Comparison of ENCODE assay signal across 19 mouse cellular contexts in genomic region chr1:71304588-71304987, GRCm38 (mm10).
DNase-seq lines count a peak whose midpoint lies in the region; ATAC-seq and TF ChIP-seq lines count a peak whose summit lies in the region.
"Had no signal": no experiment of that assay in that cellular context is flagged by ENCODE, and none has a peak within 500 bp of the region (broad histone marks: within the 10 kb centered on the region; RNA-seq: fewer than 3 reads in every experiment).

No protein-coding gene starts in this region.

- TF ChIP-seq CTCF in midbrain, postnatal 0 days (IDR thresholded peaks at IDR 0.05), result no peak

- no peak overlapping the region for H3K9ac ChIP-seq in limb, embryonic 12.5 days (replicated peaks)
- H3K9ac ChIP-seq in midbrain, embryonic 11.5 days (ENCODE audit: low read length), result no peak overlapping the region
- H3K9ac ChIP-seq in midbrain, postnatal 0 days (replicated peaks; ENCODE audit: low read length, poor library complexity, severe bottlenecking), result no peak overlapping the region

- H3K36me3 ChIP-seq in limb, embryonic 12.5 days, result no peaks in the 10 kb centered on the region
- H3K36me3 ChIP-seq in limb, embryonic 10.5 days, result no peaks in the 10 kb centered on the region
- H3K36me3 ChIP-seq in midbrain, embryonic 11.5 days (ENCODE audit: control insufficient read depth, insufficient read depth, low read length), result no peaks in the 10 kb centered on the region
- no peaks in the 10 kb centered on the region for H3K36me3 ChIP-seq in midbrain, postnatal 0 days (ENCODE audit: insufficient read depth, low read length)
- H3K36me3 ChIP-seq: G1E had no signal

- no peaks in the 10 kb centered on the region for H3K9me3 ChIP-seq in limb, embryonic 12.5 days
- H3K9me3 ChIP-seq in limb, embryonic 10.5 days (replicated peaks), result no peaks in the 10 kb centered on the region
- no peaks in the 10 kb centered on the region for H3K9me3 ChIP-seq in midbrain, embryonic 11.5 days (ENCODE audit: control insufficient read depth, low read length)
- H3K9me3 ChIP-seq in midbrain, postnatal 0 days (ENCODE audit: low read length), result no peaks in the 10 kb centered on the region
- H3K9me3 ChIP-seq: G1E had no signal

- no peaks in the 10 kb centered on the region for H3K27me3 ChIP-seq in limb, embryonic 12.5 days
- H3K27me3 ChIP-seq in limb, embryonic 10.5 days (ENCODE audit: low read depth, poor library complexity, severe bottlenecking), result no peaks in the 10 kb centered on the region
- H3K27me3 ChIP-seq in midbrain, embryonic 11.5 days (ENCODE audit: control insufficient read depth, insufficient read depth, low read length), result no peaks in the 10 kb centered on the region
- H3K27me3 ChIP-seq in midbrain, postnatal 0 days (ENCODE audit: insufficient read depth, low read length), result no peaks in the 10 kb centered on the region
- H3K27me3 ChIP-seq: CH12.LX had no signal

- H3K4me1 ChIP-seq in limb, embryonic 12.5 days (replicated peaks), result peaks cover 9% of the 10 kb centered on the region
- H3K4me1 ChIP-seq in limb, embryonic 10.5 days, result peaks cover 17% of the 10 kb centered on the region; the same call in 1 of the 2 replicates
- no peaks in the 10 kb centered on the region; the same call in 1 of the 2 replicates for H3K4me1 ChIP-seq in midbrain, embryonic 11.5 days (ENCODE audit: control insufficient read depth, insufficient read depth, low read length)
- peaks cover 3% of the 10 kb centered on the region; the same call in 1 of the 2 replicates for H3K4me1 ChIP-seq in midbrain, postnatal 0 days (ENCODE audit: insufficient read depth, low read length)

- no peak overlapping the region for H3K27ac ChIP-seq in limb, embryonic 12.5 days
- no peak overlapping the region for H3K27ac ChIP-seq in limb, embryonic 10.5 days
- H3K27ac ChIP-seq in midbrain, embryonic 11.5 days (ENCODE audit: low read depth, low read length), result no peak overlapping the region
- no peak overlapping the region for H3K27ac ChIP-seq in midbrain, postnatal 0 days (ENCODE audit: low read depth, low read length)

- peak; percentile 52; the same call in 1 of the 2 replicates for ATAC-seq in limb, embryonic 12.5 days (ENCODE audit: insufficient number of reproducible peaks, insufficient read depth, low FRiP score, low TSS enrichment, low read depth)
- no peak for ATAC-seq in midbrain, embryonic 11.5 days (ENCODE audit: low FRiP score)
- no peak for ATAC-seq in midbrain, postnatal 0 days (ENCODE audit: low FRiP score)
- ATAC-seq: activated CD4-positive, CD25-positive, alpha-beta regulatory T cell, adult 4 months; CD4-positive, CD25-positive, alpha-beta regulatory T cell, adult 4 months; Patski had no signal

- no peak for DNase-seq in limb, embryonic 10.5 days (ENCODE audit: low spot score)
- DNase-seq in midbrain, embryonic 11.5 days (ENCODE audit: low spot score, missing footprints), result peak; percentile 59
- no peak for DNase-seq in midbrain, postnatal 0 days (ENCODE audit: low spot score)
- DNase-seq: adrenal gland, adult 2 months; adrenal gland, adult 8-10 months; adrenal gland, postnatal 10 days; adrenal gland, postnatal 14 days; adrenal gland, postnatal 25 days; adrenal gland, postnatal 36 days; B cell, adult 2 months; cerebellum, adult 11 months; cerebellum, adult 11-12 months; cerebellum, adult 18-20 months had no signal

- H3K4me3 ChIP-seq in limb, embryonic 12.5 days (replicated peaks), result no peak overlapping the region
- no peak overlapping the region for H3K4me3 ChIP-seq in limb, embryonic 10.5 days
- no peak overlapping the region for H3K4me3 ChIP-seq in midbrain, embryonic 11.5 days (ENCODE audit: low read depth, low read length)
- no peak overlapping the region for H3K4me3 ChIP-seq in midbrain, postnatal 0 days (ENCODE audit: low read depth, low read length)

- 65% methylated on average over 2 of the region's 2 CpGs for WGBS in limb, embryonic 12.5 days
- 93% methylated on average over 2 of the region's 2 CpGs for WGBS in limb, embryonic 10.5 days
- WGBS in midbrain, embryonic 11.5 days, result 90% methylated on average over 2 of the region's 2 CpGs
- WGBS in midbrain, postnatal 0 days, result 92% methylated on average over 2 of the region's 2 CpGs

- no peak overlapping the region for H3K4me2 ChIP-seq in limb, embryonic 12.5 days
- no peak overlapping the region for H3K4me2 ChIP-seq in midbrain, embryonic 11.5 days
- H3K4me2 ChIP-seq in midbrain, postnatal 0 days (ENCODE audit: low read depth, low read length, poor library complexity, severe bottlenecking), result no peak overlapping the region
